Mouse (Mus musculus) bone marrow macrophage, adult 2 months (primary cell): ENCODE results near the gene Sptbn2. TPM values are rescaled to one million over a fixed set of nuclear protein-coding genes. Genes with fewer than 3 reads are reported as not detected.

ENCODE experiments used
- H3K27ac ChIP-seq: 2 replicates; pipeline ENCODE4 v1.5.1; 2012; ENCODE audit warnings: low read depth, low read length; ENCODE audit not compliant: insufficient read depth
- H3K4me1 ChIP-seq: 2 replicates; pipeline ENCODE4 v1.6.1; 2012; ENCODE audit warnings: low read length; ENCODE audit not compliant: control insufficient read depth, insufficient read depth
- H3K4me3 ChIP-seq: 2 replicates; pipeline ENCODE4 v1.5.1; 2012; ENCODE audit warnings: mild to moderate bottlenecking, low read length, moderate library complexity; ENCODE audit not compliant: insufficient read depth
- CTCF ChIP-seq: IDR thresholded peaks from 2 replicates; pipeline ENCODE4 v1.5.1; 2012; ENCODE audit warnings: low read depth, mild to moderate bottlenecking, low read length, moderate library complexity
- POLR2A ChIP-seq: IDR thresholded peaks from 2 replicates; pipeline ENCODE4 v1.6.1; 2012; ENCODE audit warnings: mild to moderate bottlenecking, low read depth, low read length, borderline replicate concordance
- polyA plus RNA-seq: library from polyadenylated mRNA; stranded (reverse); fragments of >200 nt; gene quantifications from 2 replicates; pipeline ENCODE4 v1.2.4, GENCODE M21; 2012; ENCODE audit not compliant: missing spikeins, insufficient read depth, insufficient read length

Gene Sptbn2
- not detected in 2 replicates for polyA plus RNA-seq

GRCm38 (mm10) chr19:4711098-4711600, at the start of gene Sptbn2:
TSS of gene Sptbn2 (plus strand) at chr19:4711167.
- 0 out of 2 replicates have a peak, but pooled peaks cover 2% of the 10 kb centered on the region for H3K4me1 ChIP-seq
- TF ChIP-seq CTCF (no peak), POLR2A (no peak)
- no peak within 1 kb of the TSS for H3K27ac ChIP-seq
- peak within 1 kb of the TSS; percentile 45 for H3K4me3 ChIP-seq

DNA sequence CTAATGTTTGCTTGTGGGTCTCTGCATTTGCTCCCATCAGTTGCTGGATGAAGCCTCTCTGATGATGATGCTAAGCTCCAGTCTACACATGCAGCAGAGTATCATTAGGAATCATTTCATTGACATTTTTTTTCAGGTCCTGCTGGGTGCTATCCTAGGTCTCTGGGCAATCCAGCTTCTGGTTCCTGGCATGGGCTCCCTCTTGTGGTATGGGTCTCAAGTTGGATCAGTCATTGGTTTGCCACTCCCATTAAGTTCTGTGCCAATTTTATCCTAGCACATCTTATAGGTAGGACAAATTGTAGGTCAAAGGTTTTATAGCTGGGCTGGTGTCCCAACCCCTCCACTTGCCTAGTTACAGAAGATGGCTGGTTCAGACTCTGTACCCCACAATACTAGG, 44.2 kb upstream of the Sptbn2 start:
- H3K27ac ChIP-seq, result no peak overlapping the region
- H3K4me3 ChIP-seq, result no peak overlapping the region
- no peaks in the 10 kb centered on the region for H3K4me1 ChIP-seq
- no peak for TF ChIP-seq POLR2A
- TF ChIP-seq CTCF, result no peak

GRCm38 (mm10) chr19:4670776-4671175, 40.2 kb upstream of the Sptbn2 start:
- Histone ChIP-seq H3K4me3 (no peak overlapping the region), H3K27ac (no peak overlapping the region), H3K4me1 (no peaks in the 10 kb centered on the region)
- no peak for TF ChIP-seq CTCF
- no peak for TF ChIP-seq POLR2A

GRCm38 (mm10) chr19:4672401-4672800, 38.6 kb upstream of the Sptbn2 start:
- no peak overlapping the region for H3K4me3 ChIP-seq
- TF ChIP-seq POLR2A (no peak), CTCF (no peak)
- H3K27ac ChIP-seq, result no peak overlapping the region
- H3K4me1 ChIP-seq, result no peaks in the 10 kb centered on the region

DNA sequence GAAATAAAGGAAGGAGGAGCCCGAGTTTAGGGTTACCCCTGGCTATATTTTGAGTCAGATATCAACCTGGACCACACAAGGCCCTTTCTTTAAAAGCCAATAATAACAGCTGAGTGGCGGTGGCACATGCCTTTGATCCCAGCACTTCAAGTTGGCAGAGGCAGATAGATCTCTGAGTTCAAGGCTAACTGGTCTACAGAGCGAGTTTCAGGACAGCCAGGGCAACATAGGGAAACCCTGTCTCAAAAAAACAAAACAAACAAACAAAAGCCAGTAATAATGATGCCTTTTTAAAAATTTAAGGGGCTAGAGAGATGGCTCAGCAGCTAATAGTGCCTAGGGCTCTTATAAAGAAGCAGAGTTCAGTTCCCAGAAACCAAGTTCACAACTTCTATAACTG, 16.6 kb upstream of the Sptbn2 start:
- Histone ChIP-seq H3K4me3 (no peak overlapping the region), H3K27ac (no peak overlapping the region), H3K4me1 (peaks cover 4% of the 10 kb centered on the region)
- TF ChIP-seq CTCF, result no peak
- TF ChIP-seq POLR2A, result no peak

- no peak overlapping the region for H3K4me3 ChIP-seq
- peaks cover 11% of the 10 kb centered on the region for H3K4me1 ChIP-seq
- TF ChIP-seq POLR2A (no peak), CTCF (no peak)
- no peak overlapping the region for H3K27ac ChIP-seq
These were observed 13.8 kb upstream of the Sptbn2 start for GRCm38 (mm10) chr19:4697121-4697520.

DNA sequence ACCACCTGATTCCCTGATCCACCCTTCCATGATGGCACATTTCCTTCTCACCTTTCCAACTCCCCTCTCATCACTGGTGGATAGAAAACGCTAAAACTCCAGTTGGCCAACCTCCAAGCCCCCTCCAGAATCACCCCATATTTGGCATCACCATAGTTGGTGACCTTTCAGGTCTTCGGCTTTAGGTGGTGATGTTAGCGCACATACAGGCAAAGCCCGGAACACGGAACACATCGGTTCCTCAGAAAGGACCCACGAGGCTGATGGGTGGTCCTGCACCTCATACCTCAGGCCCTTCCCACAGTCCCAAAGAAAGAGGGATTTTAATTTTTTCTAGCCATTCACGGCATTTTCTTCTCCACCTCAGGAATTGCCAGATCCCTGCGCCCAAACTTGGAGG, 13.2 kb upstream of the Sptbn2 start:
- H3K4me1 ChIP-seq, result peaks cover 11% of the 10 kb centered on the region
- TF ChIP-seq POLR2A (no peak), CTCF (no peak)
- H3K4me3 ChIP-seq, result peak overlapping the region; percentile 53
- no peak overlapping the region for H3K27ac ChIP-seq

GRCm38 (mm10) chr19:4698205-4698677, 12.7 kb upstream of the Sptbn2 start, which contains the start of gene Gm960:
TSS of gene Gm960 (minus strand) at chr19:4698668.
- TF ChIP-seq POLR2A (no peak), CTCF (no peak)
- peaks cover 11% of the 10 kb centered on the region for H3K4me1 ChIP-seq
- H3K4me3 ChIP-seq, result peak within 1 kb of the TSS; percentile 53
- no peak within 1 kb of the TSS for H3K27ac ChIP-seq

- Histone ChIP-seq H3K4me1 (peaks cover 11% of the 10 kb centered on the region), H3K4me3 (no peak overlapping the region), H3K27ac (no peak overlapping the region)
- TF ChIP-seq POLR2A (no peak), CTCF (no peak)
These were observed 12.1 kb upstream of the Sptbn2 start for GRCm38 (mm10) chr19:4698856-4699255.

DNA sequence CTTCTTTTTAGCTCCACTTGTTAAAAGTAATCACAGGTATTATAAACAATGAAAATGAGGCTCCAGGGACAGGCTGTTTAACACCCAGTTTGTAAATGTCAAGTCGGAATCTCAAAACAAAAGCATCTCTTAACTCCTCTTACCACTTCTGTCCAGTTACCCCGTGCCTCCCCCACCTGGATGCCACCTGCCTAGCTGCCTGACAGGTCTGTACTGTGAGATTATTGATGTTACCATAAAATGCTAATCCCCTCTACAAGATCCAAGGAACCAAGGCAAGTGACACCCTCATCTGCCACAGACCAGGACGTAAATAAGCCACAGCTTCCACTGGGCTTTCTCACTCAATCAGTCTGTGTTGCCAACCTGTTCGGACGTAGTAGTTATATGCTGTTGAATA, 11.1 kb upstream of the Sptbn2 start:
- TF ChIP-seq POLR2A, result no peak
- no peak for TF ChIP-seq CTCF
- Histone ChIP-seq H3K4me1 (peaks cover 11% of the 10 kb centered on the region), H3K27ac (no peak overlapping the region), H3K4me3 (no peak overlapping the region)

- H3K4me3 ChIP-seq, result no peak overlapping the region
- no peak overlapping the region for H3K27ac ChIP-seq
- no peak for TF ChIP-seq CTCF
- no peak for TF ChIP-seq POLR2A
- H3K4me1 ChIP-seq, result peaks cover 11% of the 10 kb centered on the region
These were observed 10.3 kb upstream of the Sptbn2 start for GRCm38 (mm10) chr19:4700656-4701055.
